In genomic region chr11:100677810-100678209, GRCm38 (mm10) we compare ENCODE assay signal across 33 mouse cellular contexts. TPM values are rescaled to one million over a fixed set of nuclear protein-coding genes. Genes with fewer than 3 reads are reported as not detected.
DNase-seq lines count a peak whose midpoint lies in the region; ATAC-seq and TF ChIP-seq lines count a peak whose summit lies in the region.
"Had no signal": no experiment of that assay in that cellular context is flagged by ENCODE, and none has a peak within 500 bp of the region (broad histone marks: within the 10 kb centered on the region; RNA-seq: fewer than 3 reads in every experiment).

No protein-coding gene starts in this region.

- peak; percentile 24 to 26 for DNase-seq in left cerebral cortex, adult 18-20 months (ENCODE audit: low spot score in 2 of 2)
- DNase-seq in left cerebral cortex, adult 2 months (ENCODE audit: extremely low spot score in 1 of 2, low spot score in 2 of 2) = no peak
- peak; percentile 35 to 38 for DNase-seq in right cerebral cortex, adult 2 months (ENCODE audit: low spot score in 2 of 2)
- DNase-seq in right cerebral cortex, postnatal 10 days (ENCODE audit: low spot score in 2 of 2) = no peak
- no peak for DNase-seq in adrenal gland, postnatal 25 days
- DNase-seq: cerebellum, adult 18-20 months; cerebellum, postnatal 14 days; gastrocnemius, postnatal 14 days; heart, adult 11 months; heart, postnatal 36 days; kidney, adult 2 months; layer of hippocampus, adult 9-11 months; lung, embryonic 14.5 days; lung, postnatal 36 days; midbrain, embryonic 14.5 days; thymus, adult 2 months; thymus, postnatal 4 days had no signal

- no peak overlapping the region for H3K27ac ChIP-seq in left cerebral cortex, adult 2 months
- H3K27ac ChIP-seq: heart, embryonic 15.5 days; hindbrain, embryonic 13.5 days; kidney, postnatal 0 days; limb, embryonic 15.5 days; liver, embryonic 14.5 days; stomach, embryonic 15.5 days had no signal

- no peak overlapping the region for H3ac ChIP-seq in myocyte (ENCODE audit: control insufficient read depth, insufficient read length)

- H3K79me2 ChIP-seq in myocyte (ENCODE audit: control insufficient read depth, insufficient read depth) = no peaks in the 10 kb centered on the region

- no peaks in the 10 kb centered on the region for H3K36me3 ChIP-seq in myocyte (ENCODE audit: control insufficient read depth, insufficient read depth)
- H3K36me3 ChIP-seq: heart, embryonic 15.5 days; hindbrain, embryonic 13.5 days; limb, embryonic 15.5 days; stomach, embryonic 15.5 days had no signal

- no peak for TF ChIP-seq CTCF in left cerebral cortex, adult 2 months (IDR thresholded peaks at IDR 0.05)

- H3K27me3 ChIP-seq in myocyte (ENCODE audit: control insufficient read depth, insufficient read depth, insufficient read length) = peaks cover 18% of the 10 kb centered on the region

- TF ChIP-seq POLR2A in myocyte (IDR thresholded peaks at IDR 0.05; ENCODE audit: insufficient read length, low read depth) = no peak

- peak overlapping the region; percentile 50 for H3K4me2 ChIP-seq in myocyte (ENCODE audit: low read depth)
- H3K4me2 ChIP-seq: heart, embryonic 15.5 days; hindbrain, embryonic 13.5 days; limb, embryonic 15.5 days; lung, embryonic 14.5 days; stomach, embryonic 15.5 days had no signal

- no peak for ATAC-seq in activated CD4-positive, CD25-positive, alpha-beta regulatory T cell, adult 4 months
- ATAC-seq: inflammation-experienced regulatory T-cells, adult 6 months had no signal

- no peak overlapping the region for H3K4me3 ChIP-seq in left cerebral cortex, adult 2 months
- H3K4me3 ChIP-seq in myocyte = no peak overlapping the region
- H3K4me3 ChIP-seq: heart, embryonic 15.5 days; hindbrain, embryonic 13.5 days; limb, embryonic 15.5 days; megakaryocyte, embryonic 14.5 days; stomach, embryonic 15.5 days had no signal

- intact Hi-C loops in left cerebral cortex, adult 2 months (cut with DNase I) = no loop called here

TF ChIP-seq in myocyte, 11 proteins besides CTCF, POLR2A, EP300 and RAD21:
- TF ChIP-seq MYOD1 (IDR thresholded peaks at IDR 0.05; ENCODE audit: control insufficient read depth in 1 of 3, insufficient read length in 2 of 3, low read depth in 2 of 3) = no peak
- TF ChIP-seq TCF3 (IDR thresholded peaks at IDR 0.05; ENCODE audit: insufficient read length, low read depth) = no peak
- no peak for TF ChIP-seq MAX (IDR thresholded peaks at IDR 0.05; ENCODE audit: low read depth)
- TF ChIP-seq E2F4 (IDR thresholded peaks at IDR 0.05; ENCODE audit: insufficient read depth) = no peak
- no peak for TF ChIP-seq MYOG (IDR thresholded peaks at IDR 0.05; ENCODE audit: control insufficient read depth in 1 of 3, insufficient read depth in 1 of 3, insufficient read length in 2 of 3, low read depth in 2 of 3)
- no peak for TF ChIP-seq REST (IDR thresholded peaks at IDR 0.05; ENCODE audit: insufficient read depth, insufficient read length)
- no peak for TF ChIP-seq POLR2AphosphoS2 (IDR thresholded peaks at IDR 0.05; ENCODE audit: insufficient read length, low read depth)
- TF ChIP-seq CEBPB (IDR thresholded peaks at IDR 0.05; ENCODE audit: insufficient read depth, poor library complexity, severe bottlenecking) = no peak
- no peak for TF ChIP-seq USF1 (IDR thresholded peaks at IDR 0.05; ENCODE audit: low read depth)
- no peak for TF ChIP-seq SRF (IDR thresholded peaks at IDR 0.05; ENCODE audit: control insufficient read depth, insufficient read length, low read depth)
- TF ChIP-seq TCF12 (IDR thresholded peaks at IDR 0.05; ENCODE audit: insufficient read depth, poor library complexity, severe bottlenecking) = no peak
TF ChIP-seq in myocyte: peak in this region for 0.

RNA-seq across cellular contexts. Expression of gene Zfp385c, which starts 14.4 kb away (rescaled TPM):
- total RNA-seq in left cerebral cortex, adult 18-20 months (2021) = under 1 TPM; 0.35 to 0.66 TPM
- total RNA-seq in left cerebral cortex, adult 2 months (2021) = under 1 TPM; 0.16 to 0.26 TPM
- polyA plus RNA-seq in myocyte (2012; fragmentation: generic; extraction: Trizol) = 0.24 TPM
- total RNA-seq in adrenal gland, postnatal 25 days (2021) = 0.43 TPM in 1 of 2 replicates, not detected in the other
- under 1 TPM in 1 of 2 experiments, not detected in 1; 0.17 TPM for polyA plus RNA-seq in activated CD4-positive, CD25-positive, alpha-beta regulatory T cell, adult 4 months (2017; shearing (Covaris generic))
- polyA plus RNA-seq: forebrain, embryonic 11.5 days; inflammation-experienced regulatory T-cells, adult 6 months; liver, embryonic 14.5 days; lung, embryonic 14.5 days had no signal

RNA-seq across cellular contexts. Expression of gene Dhx58, which starts 26.3 kb away (rescaled TPM):
- 1 to 10 TPM; 1.8 to 2.4 TPM for total RNA-seq in left cerebral cortex, adult 18-20 months (2021)
- total RNA-seq in left cerebral cortex, adult 2 months (2021) = 1 to 10 TPM; 3.0 to 3.7 TPM
- 0.40 TPM for polyA plus RNA-seq in myocyte (2012; fragmentation: generic; extraction: Trizol)
- total RNA-seq in adrenal gland, postnatal 25 days (2021) = 47.4 and 63.8 TPM in 2 replicates
- polyA plus RNA-seq in activated CD4-positive, CD25-positive, alpha-beta regulatory T cell, adult 4 months (2017; shearing (Covaris generic)) = 10 to 100 TPM; 25.3 to 42.0 TPM

RNA-seq across cellular contexts. Expression of gene Kat2a, which starts 34.5 kb away (rescaled TPM):
- total RNA-seq in left cerebral cortex, adult 18-20 months (2021) = 10 to 100 TPM; 63.2 to 63.3 TPM
- total RNA-seq in left cerebral cortex, adult 2 months (2021) = 10 to 100 TPM; 60.5 to 61.7 TPM
- 29.9 TPM for polyA plus RNA-seq in myocyte (2012; fragmentation: generic; extraction: Trizol)
- total RNA-seq in adrenal gland, postnatal 25 days (2021) = 52.2 and 53.5 TPM in 2 replicates
- 10 to 100 TPM; 11.2 to 13.3 TPM for polyA plus RNA-seq in activated CD4-positive, CD25-positive, alpha-beta regulatory T cell, adult 4 months (2017; shearing (Covaris generic))

RNA-seq across cellular contexts. Expression of gene Hspb9, which starts 35.8 kb away (rescaled TPM):
- not detected for total RNA-seq in left cerebral cortex, adult 18-20 months (2021)
- total RNA-seq in left cerebral cortex, adult 2 months (2021) = not detected
- 0.23 TPM for polyA plus RNA-seq in myocyte (2012; fragmentation: generic; extraction: Trizol)
- total RNA-seq in adrenal gland, postnatal 25 days (2021) = not detected in 2 replicates
- polyA plus RNA-seq in activated CD4-positive, CD25-positive, alpha-beta regulatory T cell, adult 4 months (2017; shearing (Covaris generic)) = under 1 TPM; 0.70 to 0.78 TPM
- total RNA-seq: adrenal gland, adult 18-20 months; gastrocnemius, postnatal 14 days had no signal
- polyA plus RNA-seq: embryonic facial prominence, embryonic 11.5 days; frontal cortex, adult 2 months; heart, embryonic 15.5 days; hindbrain, embryonic 13.5 days; large intestine, adult 2 months; neural tube, embryonic 14.5 days; stomach, embryonic 15.5 days had no signal

RNA-seq across cellular contexts. Expression of gene Dnajc7, which starts 57.8 kb away (rescaled TPM):
- total RNA-seq in left cerebral cortex, adult 18-20 months (2021) = 100 to 1,000 TPM; 258 to 267 TPM
- total RNA-seq in left cerebral cortex, adult 2 months (2021) = 100 to 1,000 TPM; 248 to 263 TPM
- polyA plus RNA-seq in myocyte (2012; fragmentation: generic; extraction: Trizol) = 113 TPM
- total RNA-seq in adrenal gland, postnatal 25 days (2021) = 237 and 251 TPM in 2 replicates
- 100 to 1,000 TPM; 237 to 338 TPM for polyA plus RNA-seq in activated CD4-positive, CD25-positive, alpha-beta regulatory T cell, adult 4 months (2017; shearing (Covaris generic))

Comparison
In these comparisons a context has a peak if more than half of its experiments do, and no peak if none do; other contexts are left out.
1. DNase-seq: peak in left cerebral cortex, adult 18-20 months (2 of 2) and right cerebral cortex, adult 2 months (2 of 2); none in left cerebral cortex, adult 2 months (0 of 2), right cerebral cortex, postnatal 10 days (0 of 2) and adrenal gland, postnatal 25 days (single experiment).
2. RNA of gene Dhx58, which starts 26.3 kb away (total RNA-seq): 47.4 to 63.8 TPM in adrenal gland, postnatal 25 days; 3.0 to 3.7 TPM in left cerebral cortex, adult 2 months and 1.8 to 2.4 TPM in left cerebral cortex, adult 18-20 months; every median in the first group is over 10 times any median in the second.